Mouse (Mus musculus): ENCODE data around the gene Dck.

DNA sequence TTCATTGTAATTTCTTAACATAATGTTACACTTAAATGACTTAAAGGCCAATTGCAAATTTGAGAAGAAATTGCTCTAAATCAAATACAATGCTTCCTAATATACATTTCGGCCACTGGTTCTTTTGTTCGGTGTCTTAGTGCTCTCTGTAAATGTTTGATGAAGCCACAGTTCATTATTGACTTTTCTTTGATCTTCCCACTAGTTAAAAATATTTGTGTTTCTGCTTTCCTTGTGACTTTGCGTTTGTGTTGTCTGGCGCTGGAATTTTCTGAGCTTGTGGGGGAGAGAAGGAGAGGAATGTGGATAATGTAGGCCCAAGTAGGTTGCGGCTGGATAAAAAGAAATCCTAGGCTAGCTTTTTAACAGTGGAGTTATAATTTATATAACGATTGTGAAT is 32.3 kb downstream of the Dck start:
- TF ChIP-seq HCFC1 (IDR thresholded peaks at IDR 0.05; ENCODE audit: low read depth, low read length) (no peak), E2F4 (IDR thresholded peaks at IDR 0.05; ENCODE audit: borderline replicate concordance, low read depth, low read length) (no peak), ZC3H11A (IDR thresholded peaks at IDR 0.05; ENCODE audit: low read depth, low read length) (no peak), MAX (IDR thresholded peaks at IDR 0.05; ENCODE audit: low read length) (no peak), CTCF (IDR thresholded peaks at IDR 0.05 in 2 of 3, conservative IDR thresholded peaks at IDR 0.05 in 1 of 3; ENCODE audit: control insufficient read depth in 1 of 3, insufficient read depth in 1 of 3, low read depth in 2 of 3, low read length in 3 of 3, poor library complexity in 1 of 3, severe bottlenecking in 1 of 3) (no peak), JUND (IDR thresholded peaks at IDR 0.05; ENCODE audit: low read depth, low read length) (no peak), MYC (IDR thresholded peaks at IDR 0.05; ENCODE audit: low read depth, low read length) (no peak)

All from MEL (cell line).